Mouse (Mus musculus) lung, postnatal 0 days (tissue): Measurements from ENCODE around the gene Rps6ka3. TPM values are rescaled to one million over a fixed set of nuclear protein-coding genes. Genes with fewer than 3 reads are reported as not detected.
A peak's percentile ranks its signal among the peaks of the same experiment; 100 is the strongest.

Experiments
- ATAC-seq: fragments of 200-750 bp; cut with Nextera tagmentation; 2 replicates; pipeline ENCODE4 v1.8.0; 2017; ENCODE audit warnings: moderate library complexity
- DNase-seq: peaks from one replicate; pipeline ENCODE4 v3.0.0-alpha.2; 2016; ENCODE audit warnings: low spot score
- H3K27ac ChIP-seq: fragments of 300-500 bp; sonication (generic); 2 replicates; pipeline ENCODE4 v1.5.1; 2014; ENCODE audit warnings: antibody characterized with exemption, mild to moderate bottlenecking, low read length, mixed read lengths
- H3K27me3 ChIP-seq: fragments of 300-500 bp; sonication (generic); replicated peaks from 2 replicates; pipeline ENCODE4 v1.6.1; 2014; ENCODE audit warnings: low read length, mixed read lengths; ENCODE audit not compliant: insufficient read depth
- H3K36me3 ChIP-seq: fragments of 300-500 bp; sonication (generic); 2 replicates; pipeline ENCODE4 v1.6.1; 2014; ENCODE audit warnings: low read length, mixed read lengths; ENCODE audit not compliant: insufficient read depth
- H3K4me1 ChIP-seq: fragments of 300-500 bp; sonication (generic); 2 replicates; pipeline ENCODE4 v1.6.1; 2014; ENCODE audit warnings: antibody characterized with exemption, low read depth, low read length, mixed read lengths; ENCODE audit not compliant: insufficient read depth
- H3K4me2 ChIP-seq: fragments of 300-500 bp; sonication (generic); replicated peaks from 2 replicates; pipeline ENCODE4 v1.6.1; 2014; ENCODE audit warnings: low read depth, mild to moderate bottlenecking, low read length, moderate library complexity, mixed read lengths
- H3K4me3 ChIP-seq: fragments of 300-500 bp; sonication (generic); 2 replicates; pipeline ENCODE4 v1.5.1; 2014; ENCODE audit warnings: low read depth, low read length
- H3K9ac ChIP-seq: fragments of 300-500 bp; sonication (generic); replicated peaks from 2 replicates; pipeline ENCODE4 v1.6.1; 2014; ENCODE audit warnings: low read depth, mild to moderate bottlenecking
- H3K9me3 ChIP-seq: fragments of 300-500 bp; sonication (generic); 2 replicates; pipeline ENCODE4 v1.6.1; 2016; ENCODE audit warnings: low read length, mixed read lengths
- CTCF ChIP-seq: IDR thresholded peaks from 2 replicates; pipeline ENCODE4 v1.5.1; 2016; ENCODE audit warnings: antibody characterized with exemption, mild to moderate bottlenecking
- EP300 ChIP-seq: IDR thresholded peaks from 2 replicates; pipeline ENCODE4 v1.6.1; 2016; ENCODE audit warnings: antibody characterized with exemption, mild to moderate bottlenecking, control low read depth
- WGBS: fragments of 180-500 bp; shearing (Covaris S2); extraction: QIAGEN DNeasy Blood & Tissue Kit; methylation state at CpG from one replicate; pipeline ENCODE4 v1.1.7; 2014; 5-methylcytosine and 5-hydroxymethylcytosine counted together
- polyA plus RNA-seq: library from polyadenylated mRNA; unstranded; fragments of >200 nt; fragmentation: Nextera tagmentation; extraction: Ambion mirVana; gene quantifications from 2 replicates; pipeline ENCODE4 v1.2.1, GENCODE M21; 2015

Rps6ka3 gene
- polyA plus RNA-seq, 1 experiment from 2014 or later, result 6.8 TPM

DNA sequence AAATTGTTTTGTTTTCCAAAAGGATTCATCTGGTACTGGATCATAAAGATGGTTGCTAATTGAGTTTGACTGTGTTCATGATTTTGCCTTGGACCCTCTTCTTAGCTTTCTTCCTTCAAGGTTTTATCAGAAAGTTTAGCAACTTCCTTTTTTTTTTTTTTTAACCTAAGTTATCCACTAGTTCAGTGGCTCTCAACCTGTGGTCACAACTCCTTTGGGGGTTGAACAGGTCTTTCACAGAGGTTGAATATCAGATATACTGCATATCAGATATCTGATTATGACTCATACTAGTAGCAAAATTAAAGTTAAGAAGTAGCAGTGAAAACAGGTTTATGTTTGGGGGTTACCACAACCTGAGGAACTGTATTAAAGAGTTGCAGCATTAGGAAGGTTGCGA, 85.8 kb downstream of the Rps6ka3 start:
- H3K4me3 ChIP-seq, result no peak overlapping the region
- no peak overlapping the region for H3K9ac ChIP-seq
- DNase-seq (no peak), ATAC-seq (no peak)
- no peaks in the 10 kb centered on the region for H3K4me1 ChIP-seq
- TF ChIP-seq CTCF, result no peak
- no peak for TF ChIP-seq EP300
- H3K27me3 ChIP-seq, result no peaks in the 10 kb centered on the region
- H3K9me3 ChIP-seq, result no peaks in the 10 kb centered on the region
- no peak overlapping the region for H3K4me2 ChIP-seq
- H3K27ac ChIP-seq, result no peak overlapping the region
- WGBS, result 100% methylated on average over 1 of the region's 1 CpGs
- H3K36me3 ChIP-seq, result no peaks in the 10 kb centered on the region

DNA sequence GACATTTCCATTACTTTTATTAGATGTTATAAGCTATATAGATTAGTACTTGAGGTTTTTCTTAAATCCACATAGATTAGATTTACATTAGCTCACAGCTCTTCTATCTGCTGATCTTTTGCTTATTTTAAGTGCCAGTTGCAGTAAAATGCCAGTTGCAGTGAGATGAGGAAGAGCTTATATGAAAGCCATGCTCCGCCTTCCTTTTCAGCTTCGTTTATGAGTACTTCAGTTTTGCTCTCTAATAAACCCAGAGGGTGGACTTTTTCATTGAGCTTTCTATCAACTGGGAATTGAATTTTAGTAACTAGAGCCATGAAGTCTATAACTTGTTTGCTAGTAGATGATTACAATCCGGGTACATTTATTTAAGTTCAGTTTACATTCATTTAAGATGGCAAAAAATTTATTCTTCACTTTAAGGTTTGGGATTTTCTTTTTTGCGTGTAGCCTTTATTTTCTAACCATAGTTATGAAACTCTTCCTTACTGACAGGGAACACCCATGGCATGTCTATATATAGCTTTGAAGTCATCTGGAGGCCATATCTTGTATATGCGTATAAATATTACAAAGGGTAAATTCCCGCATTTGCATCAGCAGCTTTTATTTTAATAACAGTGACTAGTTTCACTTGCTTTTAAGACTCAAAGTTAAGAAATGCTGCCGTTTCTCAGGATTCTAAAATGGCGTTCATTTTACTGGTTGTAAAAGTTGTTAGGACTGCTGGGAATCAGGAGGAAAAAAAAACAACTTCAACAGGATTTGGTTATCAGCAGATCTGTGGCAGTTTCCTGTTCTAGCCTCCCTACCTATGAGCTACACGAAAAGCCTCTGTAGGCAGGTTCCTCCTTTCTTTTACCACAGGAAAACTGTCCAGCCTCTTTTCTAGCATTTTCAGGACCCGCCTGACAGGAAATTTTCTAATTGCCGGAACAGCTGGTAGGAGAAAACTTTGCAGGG, 92.5 kb downstream of the Rps6ka3 start:
- peak; percentile 17; the same call in 1 of the 2 replicates for ATAC-seq

DNA sequence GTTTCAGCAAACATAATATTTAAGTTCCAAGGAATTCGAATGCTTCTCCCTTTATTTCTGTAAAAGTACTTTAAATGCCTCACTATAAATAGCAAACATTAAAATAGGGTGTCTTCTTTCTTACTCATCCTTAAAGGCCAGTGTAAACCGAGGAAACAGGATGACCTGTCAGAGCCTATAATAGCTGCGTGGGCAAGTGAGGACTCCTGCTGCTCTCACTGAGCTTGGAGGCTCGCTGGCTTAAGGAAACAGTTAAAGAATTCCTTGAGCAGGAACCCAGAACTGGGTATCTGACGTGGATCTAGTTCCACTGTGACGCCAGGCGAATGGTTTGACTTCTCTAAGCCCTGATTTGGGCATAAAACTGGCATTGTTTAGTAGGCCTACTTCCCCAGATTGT, 105.2 kb downstream of the Rps6ka3 start:
- no peaks in the 10 kb centered on the region for H3K9me3 ChIP-seq
- TF ChIP-seq EP300, result no peak
- TF ChIP-seq CTCF, result no peak
- no peaks in the 10 kb centered on the region for H3K36me3 ChIP-seq
- H3K27me3 ChIP-seq, result no peaks in the 10 kb centered on the region
- H3K4me3 ChIP-seq, result no peak overlapping the region
- H3K9ac ChIP-seq, result no peak overlapping the region
- no peaks in the 10 kb centered on the region for H3K4me1 ChIP-seq
- H3K4me2 ChIP-seq, result no peak overlapping the region
- ATAC-seq (no peak), DNase-seq (no peak)
- H3K27ac ChIP-seq, result no peak overlapping the region
- WGBS, result 79% methylated on average over 7 of the region's 7 CpGs

More for the DNA sequence above, 92.5 kb downstream of the Rps6ka3 start:
- H3K36me3 ChIP-seq, result no peaks in the 10 kb centered on the region
- no peak overlapping the region for H3K4me2 ChIP-seq
- no peak overlapping the region for H3K9ac ChIP-seq
- 0 out of 2 replicates have a peak overlapping the region, but pooled peaks have one; percentile 5 for H3K4me3 ChIP-seq
- no peak for TF ChIP-seq EP300
- no peak for TF ChIP-seq CTCF
- no peaks in the 10 kb centered on the region for H3K4me1 ChIP-seq
- no peaks in the 10 kb centered on the region for H3K27me3 ChIP-seq
- DNase-seq, result peak; percentile 20
- WGBS, result 54% methylated on average over 11 of the region's 11 CpGs
- H3K27ac ChIP-seq, result 0 out of 2 replicates have a peak overlapping the region, but pooled peaks have one; percentile 26
- H3K9me3 ChIP-seq, result no peaks in the 10 kb centered on the region

DNA sequence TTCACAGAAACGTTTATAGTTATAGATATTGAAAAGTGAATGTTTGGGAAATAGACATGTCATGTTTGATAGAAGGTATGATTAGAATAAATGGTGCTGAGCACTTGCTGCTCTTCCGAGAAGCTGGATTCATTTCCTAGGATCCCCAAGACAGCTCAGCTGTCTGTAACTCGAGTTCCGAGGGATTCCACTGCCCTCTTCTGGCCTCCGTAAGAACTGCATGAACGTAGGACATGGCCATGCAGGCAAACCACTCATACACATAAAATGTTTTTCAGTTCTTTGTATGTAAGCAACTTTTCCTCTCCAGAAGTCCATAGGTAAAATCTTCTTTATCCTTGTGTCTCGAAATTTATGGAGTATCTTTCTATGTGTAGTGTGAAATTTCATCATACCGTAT, 111.2 kb downstream of the Rps6ka3 start:
- TF ChIP-seq CTCF (peak; percentile 79), EP300 (no peak)
- Histone ChIP-seq H3K9me3 (no peaks in the 10 kb centered on the region), H3K4me3 (no peak overlapping the region), H3K36me3 (no peaks in the 10 kb centered on the region), H3K27ac (no peak overlapping the region), H3K27me3 (no peaks in the 10 kb centered on the region), H3K9ac (no peak overlapping the region), H3K4me1 (no peaks in the 10 kb centered on the region), H3K4me2 (no peak overlapping the region)
- WGBS, result 22% methylated on average over 8 of the region's 8 CpGs
- ATAC-seq, result no peak
- DNase-seq, result peak; percentile 32

DNA sequence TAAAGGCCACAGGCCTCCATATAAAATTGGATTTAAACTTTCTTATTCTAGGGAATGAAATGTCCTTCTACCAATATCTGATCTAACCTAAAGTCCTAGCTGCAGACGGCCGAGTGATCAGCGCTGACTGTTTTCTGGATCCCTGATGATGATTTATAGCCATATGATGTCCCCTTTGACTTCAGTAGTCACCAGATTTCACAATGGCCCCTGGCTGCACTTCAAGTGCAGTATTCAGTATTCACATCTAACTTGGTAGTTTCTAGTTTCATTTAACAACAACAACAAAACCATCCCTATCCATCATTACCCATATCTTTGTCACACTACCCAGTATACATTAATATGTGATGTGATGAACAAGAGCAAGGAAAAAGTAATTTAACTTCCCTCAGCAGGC, 154.4 kb downstream of the Rps6ka3 start:
- no peaks in the 10 kb centered on the region for H3K4me1 ChIP-seq
- no peaks in the 10 kb centered on the region for H3K27me3 ChIP-seq
- no peak for ATAC-seq
- H3K4me3 ChIP-seq, result no peak overlapping the region
- no peaks in the 10 kb centered on the region for H3K36me3 ChIP-seq
- no peaks in the 10 kb centered on the region for H3K9me3 ChIP-seq
- H3K4me2 ChIP-seq, result no peak overlapping the region
- no peak overlapping the region for H3K9ac ChIP-seq
- DNase-seq, result no peak
- no peak overlapping the region for H3K27ac ChIP-seq
- no peak for TF ChIP-seq CTCF
- 89% methylated on average over 3 of the region's 3 CpGs for WGBS

DNA sequence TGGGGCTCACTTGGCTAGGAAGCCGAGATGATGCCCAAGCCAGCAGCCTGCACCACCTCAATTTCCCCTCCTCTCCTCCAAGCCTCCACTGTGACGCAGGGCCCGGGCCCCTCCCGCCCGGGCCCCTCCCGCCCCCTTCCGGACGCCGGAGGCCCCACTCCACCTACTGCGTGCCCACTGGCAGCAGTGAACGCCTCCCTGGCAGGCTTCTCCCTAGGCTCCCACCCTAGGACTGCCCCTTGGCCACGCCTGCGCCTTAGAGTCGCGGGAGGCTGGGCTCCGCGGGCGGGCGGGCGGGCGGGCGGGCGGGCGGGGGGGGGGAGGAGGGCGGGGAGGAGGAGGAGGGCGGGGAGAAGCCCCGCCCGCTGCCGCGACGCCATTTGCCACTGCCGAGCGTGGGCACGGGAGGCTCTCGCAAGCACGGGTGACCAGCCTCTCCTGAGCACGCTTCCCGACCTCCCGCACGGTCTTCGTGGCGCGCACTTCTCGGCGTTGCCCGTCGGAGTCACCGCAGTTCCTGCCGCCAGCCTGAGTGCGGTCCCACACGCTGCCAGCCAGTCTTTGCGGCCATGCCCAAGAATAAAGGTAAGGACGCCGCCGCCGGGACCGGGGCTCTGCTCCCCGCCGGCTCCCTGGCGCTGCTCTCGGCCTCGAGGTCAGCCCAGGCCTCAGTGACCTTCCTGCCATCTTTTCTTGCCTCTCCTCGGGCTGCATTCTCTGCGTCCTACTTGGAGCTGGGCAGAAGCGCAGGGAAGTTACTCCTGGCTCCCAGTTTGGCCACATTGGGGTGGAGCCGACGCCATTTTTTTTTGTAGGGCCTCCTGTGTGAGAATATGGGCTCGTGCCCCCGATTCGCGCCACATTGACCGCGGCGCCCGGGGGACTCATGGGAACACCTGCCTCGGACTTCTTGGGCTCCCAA, 162.0 kb downstream of the Rps6ka3 start, which contains the start of gene Eif1ax:
TSS of gene Eif1ax (plus strand) at position 348 of the 922 bp plus-strand sequence.
- Histone ChIP-seq H3K36me3 (no peaks in the 10 kb centered on the region), H3K27ac (peak within 1 kb of the TSS; percentile 71), H3K27me3 (no peaks in the 10 kb centered on the region), H3K4me1 (no peaks in the 10 kb centered on the region), H3K4me3 (peak within 1 kb of the TSS; percentile 67), H3K4me2 (peak within 1 kb of the TSS; percentile 50), H3K9me3 (no peaks in the 10 kb centered on the region), H3K9ac (peak within 1 kb of the TSS; percentile 44)
- TF ChIP-seq EP300 (no peak), CTCF (peak; percentile 29)
- DNase-seq, result peak; percentile 93
- 7% methylated on average over 19 of the region's 76 CpGs for WGBS
- ATAC-seq, result peak; percentile 100
